Mouse (Mus musculus) liver, embryonic 14.5 days (tissue): ENCODE measurements around the gene Flywch2.

Experiments used
- CTCF ChIP-seq: IDR thresholded peaks from 2 replicates; pipeline ENCODE4 v1.5.1; 2016; ENCODE audit warnings: antibody characterized with exemption, low read depth, control low read depth
- EP300 ChIP-seq: IDR thresholded peaks from 2 replicates; pipeline ENCODE4 v1.6.1; 2016; ENCODE audit warnings: antibody characterized with exemption, low read depth

- TF ChIP-seq CTCF (no peak), EP300 (no peak)
Observed at GRCm38 (mm10) chr17:23823614-23824013, 37.7 kb upstream of the Flywch2 start.
